Mouse (Mus musculus) embryonic facial prominence, embryonic 14.5 days (tissue): ENCODE measurements at regions not wholly inside any gene's neighbourhood (a gene's known extent, or its start where the extent isn't known, plus 50 kb on each side); places are given as distances from the start of the nearest gene placed in this dataset.
A peak's percentile ranks its signal among the peaks of the same experiment; 100 is the strongest.

Experiments used
- ATAC-seq: fragments of 200-750 bp; cut with Nextera tagmentation; 2 replicates; pipeline ENCODE4 v1.8.0; 2017; ENCODE audit warnings: low read depth, moderate number of reproducible peaks, moderate TSS enrichment
- DNase-seq: peaks from one replicate; pipeline ENCODE4 v3.0.0-alpha.2; 2015; ENCODE audit warnings: low spot score
- H3K27ac ChIP-seq: fragments of 300-500 bp; sonication (generic); replicated peaks from 2 replicates; pipeline ENCODE4 v1.5.1; 2014; ENCODE audit warnings: low read depth, mild to moderate bottlenecking, low read length, moderate library complexity
- H3K27me3 ChIP-seq: fragments of 300-500 bp; sonication (generic); replicated peaks from 2 replicates; pipeline ENCODE4 v1.6.1; 2014; ENCODE audit warnings: low read length; ENCODE audit not compliant: control insufficient read depth, insufficient read depth
- H3K36me3 ChIP-seq: fragments of 300-500 bp; sonication (generic); 2 replicates; pipeline ENCODE4 v1.6.1; 2014; ENCODE audit warnings: low read length, mixed read lengths; ENCODE audit not compliant: control insufficient read depth, insufficient read depth
- H3K4me1 ChIP-seq: fragments of 300-500 bp; sonication (generic); 2 replicates; pipeline ENCODE4 v1.6.1; 2014; ENCODE audit warnings: antibody characterized with exemption, low read length; ENCODE audit not compliant: control insufficient read depth, insufficient read depth
- H3K4me2 ChIP-seq: fragments of 300-500 bp; sonication (generic); 2 replicates; pipeline ENCODE4 v1.6.1; 2014; ENCODE audit warnings: low read depth, mild to moderate bottlenecking, low read length, moderate library complexity, mixed read lengths
- H3K4me3 ChIP-seq: fragments of 300-500 bp; sonication (generic); 2 replicates; pipeline ENCODE4 v1.5.1; 2014; ENCODE audit warnings: low read depth, mild to moderate bottlenecking, low read length
- H3K9ac ChIP-seq: fragments of 300-500 bp; sonication (generic); 2 replicates; pipeline ENCODE4 v1.6.1; 2014; ENCODE audit warnings: low read depth, mild to moderate bottlenecking, low read length, moderate library complexity, mixed read lengths
- H3K9me3 ChIP-seq: fragments of 300-500 bp; sonication (generic); 2 replicates; pipeline ENCODE4 v1.6.1; 2016; ENCODE audit warnings: low read length; ENCODE audit not compliant: control insufficient read depth
- WGBS: fragments of 180-500 bp; shearing (Covaris S2); extraction: QIAGEN DNeasy Blood & Tissue Kit; methylation state at CpG from one replicate; pipeline ENCODE4 v1.1.7; 2014; 5-methylcytosine and 5-hydroxymethylcytosine counted together

- 28% methylated on average over 8 of the region's 8 CpGs for WGBS
- 0 out of 2 replicates have a peak overlapping the region, but pooled peaks have one; percentile 7 for H3K4me2 ChIP-seq
- no peak for DNase-seq
- H3K4me1 ChIP-seq = no peaks in the 10 kb centered on the region; the same call in 1 of the 2 replicates
- H3K36me3 ChIP-seq = no peaks in the 10 kb centered on the region
- no peak overlapping the region; the same call in 1 of the 2 replicates for H3K9ac ChIP-seq
- no peak overlapping the region for H3K4me3 ChIP-seq
- ATAC-seq = peak; percentile 68
- peaks cover 14% of the 10 kb centered on the region for H3K27me3 ChIP-seq
- H3K27ac ChIP-seq = 0 out of 2 replicates have a peak overlapping the region, but pooled peaks have one; percentile 17
- no peaks in the 10 kb centered on the region for H3K9me3 ChIP-seq
Observed at GRCm38 (mm10) chr19:60148313-60148965, 78.1 kb downstream of the Fam204a start.

GRCm38 (mm10) chr19:60146451-60147190 lies 79.9 kb downstream of the Fam204a start:
- peaks cover 17% of the 10 kb centered on the region for H3K27me3 ChIP-seq
- DNase-seq = no peak
- H3K36me3 ChIP-seq = no peaks in the 10 kb centered on the region
- H3K4me1 ChIP-seq = no peaks in the 10 kb centered on the region; the same call in 1 of the 2 replicates
- WGBS = 30% methylated on average over 10 of the region's 10 CpGs
- H3K4me3 ChIP-seq = peak overlapping the region; percentile 35
- peak overlapping the region; percentile 47 for H3K4me2 ChIP-seq
- H3K27ac ChIP-seq = no peak overlapping the region
- H3K9me3 ChIP-seq = no peaks in the 10 kb centered on the region
- no peak overlapping the region; the same call in 1 of the 2 replicates for H3K9ac ChIP-seq
- ATAC-seq = no peak

- Histone ChIP-seq H3K36me3 (no peaks in the 10 kb centered on the region), H3K4me1 (no peaks in the 10 kb centered on the region; the same call in 1 of the 2 replicates), H3K4me2 (peak overlapping the region; percentile 47), H3K9ac (peak overlapping the region; percentile 52; the same call in 1 of the 2 replicates), H3K9me3 (no peaks in the 10 kb centered on the region), H3K27ac (no peak overlapping the region; the same call in 1 of the 2 replicates), H3K27me3 (peaks cover 17% of the 10 kb centered on the region), H3K4me3 (peak overlapping the region; percentile 35)
- DNase-seq (no peak), ATAC-seq (no peak)
- 80% methylated on average over 5 of the region's 5 CpGs for WGBS
Observed at GRCm38 (mm10) chr19:60145242-60145641, 81.3 kb downstream of the Fam204a start.

DNA sequence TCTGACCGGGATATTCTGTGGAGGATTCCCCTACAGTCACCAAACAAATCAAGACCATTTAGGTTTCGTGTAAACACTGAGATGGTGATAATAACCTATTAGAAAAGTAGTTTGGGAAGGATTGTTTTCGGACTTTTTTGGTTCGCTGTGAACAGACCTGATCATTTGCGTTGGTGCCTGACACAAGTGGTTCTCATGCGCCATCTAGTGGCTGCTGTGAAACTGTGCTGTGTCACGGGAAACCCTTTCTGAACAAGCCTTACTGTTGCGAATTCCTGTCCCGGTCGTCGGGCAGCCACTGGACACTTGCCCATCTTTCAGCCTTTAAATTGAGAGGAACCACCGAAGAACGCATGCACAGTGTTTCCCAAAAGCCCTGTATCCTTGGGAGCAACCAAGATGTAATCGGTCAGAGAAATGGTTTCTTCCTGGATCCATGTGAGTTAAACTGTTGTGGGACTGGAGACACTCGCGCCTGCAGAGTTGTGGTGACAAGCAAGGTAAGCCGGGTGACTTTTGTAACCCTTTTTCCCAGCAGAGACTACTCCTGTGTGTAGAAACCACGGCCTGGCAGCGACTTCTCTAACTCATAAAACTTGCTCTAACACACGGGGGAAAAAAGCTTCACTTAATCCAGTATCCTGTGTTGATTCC lies 82.0 kb downstream of the Fam204a start:
- DNase-seq = peak; percentile 94
- 4% methylated on average over 20 of the region's 20 CpGs for WGBS
- Histone ChIP-seq H3K4me3 (peak overlapping the region; percentile 35), H3K27ac (no peak overlapping the region), H3K9ac (peak overlapping the region; percentile 52), H3K9me3 (no peaks in the 10 kb centered on the region), H3K27me3 (peaks cover 14% of the 10 kb centered on the region), H3K36me3 (no peaks in the 10 kb centered on the region), H3K4me2 (peak overlapping the region; percentile 47), H3K4me1 (no peaks in the 10 kb centered on the region; the same call in 1 of the 2 replicates)
- ATAC-seq = peak; percentile 60; the same call in 1 of the 2 replicates

DNA sequence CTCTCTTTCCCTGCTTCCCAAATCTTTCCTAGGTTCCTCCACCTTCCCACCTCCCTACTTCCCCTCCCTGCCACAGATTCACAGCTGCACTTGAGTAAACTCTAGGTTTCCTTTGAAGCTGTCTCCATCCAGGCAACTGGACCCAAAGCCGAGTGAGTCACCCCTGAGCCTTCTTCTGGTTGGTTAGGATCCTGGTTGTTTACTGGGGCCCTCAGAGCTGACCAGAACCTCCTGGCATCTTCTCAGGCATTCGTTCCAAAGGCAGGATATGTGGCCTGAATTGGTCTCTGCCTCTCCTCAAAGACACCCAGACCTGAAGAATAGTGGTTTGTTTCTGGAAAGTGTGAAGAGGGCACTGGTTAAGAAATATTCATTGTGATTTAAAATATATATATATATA lies 87.6 kb downstream of the Fam204a start:
- ATAC-seq = no peak
- WGBS = 67% methylated on average over 2 of the region's 2 CpGs

GRCm38 (mm10) chr19:60136491-60136890 lies 90.0 kb downstream of the Fam204a start:
- Histone ChIP-seq H3K27ac (no peak overlapping the region), H3K4me1 (no peaks in the 10 kb centered on the region), H3K36me3 (no peaks in the 10 kb centered on the region), H3K27me3 (no peaks in the 10 kb centered on the region; the same call in 1 of the 2 replicates), H3K9ac (no peak overlapping the region), H3K4me3 (no peak overlapping the region), H3K4me2 (no peak overlapping the region), H3K9me3 (no peaks in the 10 kb centered on the region)
- WGBS = 71% methylated on average over 1 of the region's 1 CpGs
- DNase-seq (no peak), ATAC-seq (no peak)

More for the DNA sequence above, 87.6 kb downstream of the Fam204a start:
- no peaks in the 10 kb centered on the region for H3K36me3 ChIP-seq
- no peak for DNase-seq
- no peak overlapping the region for H3K9ac ChIP-seq
- H3K4me2 ChIP-seq = no peak overlapping the region
- no peaks in the 10 kb centered on the region for H3K9me3 ChIP-seq
- H3K27me3 ChIP-seq = peaks cover 3% of the 10 kb centered on the region; the same call in 1 of the 2 replicates
- no peak overlapping the region for H3K27ac ChIP-seq
- H3K4me3 ChIP-seq = no peak overlapping the region
- no peaks in the 10 kb centered on the region; the same call in 1 of the 2 replicates for H3K4me1 ChIP-seq

DNA sequence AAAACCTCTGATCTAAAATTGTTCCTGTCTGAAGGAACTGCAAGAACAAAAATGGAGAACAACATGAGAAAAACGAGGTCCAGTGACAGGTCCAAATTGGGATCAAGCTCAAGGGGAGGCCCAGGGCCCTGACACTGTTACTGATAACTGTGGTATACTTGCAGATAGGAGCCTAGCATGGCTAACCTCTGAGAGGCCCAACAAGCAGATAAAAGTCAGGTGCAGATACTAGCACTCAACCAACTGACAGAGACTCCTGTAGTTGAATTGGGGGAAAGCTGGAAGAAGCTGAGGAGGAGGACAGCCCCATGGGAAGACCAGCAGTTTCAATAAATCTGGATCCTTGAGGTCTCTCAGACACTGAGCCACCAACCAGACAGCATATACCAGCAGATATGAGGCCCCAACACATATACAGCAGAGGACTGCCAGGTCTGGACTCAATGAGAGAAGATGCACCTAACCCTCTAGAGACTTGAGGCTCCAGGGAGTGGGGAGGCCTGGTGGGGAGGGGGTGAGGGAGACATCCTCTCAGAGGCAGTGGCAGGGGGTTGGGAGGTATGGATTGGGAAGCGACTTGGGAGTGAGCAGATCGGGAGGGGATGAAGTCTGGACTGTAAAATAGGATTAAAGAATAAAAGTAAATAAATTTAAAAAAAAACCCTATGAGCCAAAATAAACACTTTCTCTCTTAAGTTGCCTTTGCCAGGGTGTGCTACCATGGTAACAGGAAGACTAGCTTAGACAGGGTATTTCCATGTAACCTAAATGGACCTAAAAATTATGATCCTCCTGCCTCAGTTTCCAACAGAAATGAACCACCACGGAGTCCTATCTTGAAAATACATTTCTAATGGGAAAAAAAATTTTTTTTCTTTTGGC lies 91.8 kb downstream of the Fam204a start:
- no peaks in the 10 kb centered on the region; the same call in 1 of the 2 replicates for H3K27me3 ChIP-seq
- no peak overlapping the region for H3K27ac ChIP-seq
- H3K9me3 ChIP-seq = no peaks in the 10 kb centered on the region
- H3K9ac ChIP-seq = no peak overlapping the region
- H3K4me1 ChIP-seq = no peaks in the 10 kb centered on the region
- DNase-seq (no peak), ATAC-seq (no peak)
- no peak overlapping the region for H3K4me2 ChIP-seq
- no peak overlapping the region for H3K4me3 ChIP-seq
- 71% methylated on average over 4 of the region's 4 CpGs for WGBS
- H3K36me3 ChIP-seq = no peaks in the 10 kb centered on the region

DNA sequence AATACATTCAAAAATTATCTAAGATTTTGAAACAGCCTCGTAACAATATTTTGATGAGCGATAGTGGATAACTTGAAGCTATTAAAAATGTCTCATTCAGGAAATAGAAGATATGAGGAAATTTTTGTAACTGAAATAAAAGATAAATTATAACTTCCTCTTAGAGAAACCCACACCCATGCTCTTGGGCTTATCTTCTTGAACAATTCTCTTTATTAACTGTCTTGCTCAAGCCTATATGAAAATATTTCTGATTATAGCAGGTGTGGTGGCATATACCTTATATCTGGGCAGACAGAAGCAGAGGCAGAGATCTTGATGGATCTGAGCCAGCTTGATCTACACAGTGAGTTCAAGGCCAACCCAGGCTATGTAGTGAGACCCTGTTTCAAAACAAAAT lies 96.9 kb downstream of the Fam204a start:
- DNase-seq = no peak
- Histone ChIP-seq H3K4me3 (no peak overlapping the region), H3K36me3 (no peaks in the 10 kb centered on the region), H3K9ac (no peak overlapping the region), H3K9me3 (no peaks in the 10 kb centered on the region), H3K27ac (no peak overlapping the region), H3K4me1 (no peaks in the 10 kb centered on the region), H3K27me3 (no peaks in the 10 kb centered on the region), H3K4me2 (no peak overlapping the region)
- no peak for ATAC-seq
- WGBS = 91% methylated on average over 2 of the region's 2 CpGs
